Mouse (Mus musculus) myocyte (in vitro differentiated cells): ENCODE data around the gene Trim7. TPM values are rescaled to one million over a fixed set of nuclear protein-coding genes. Genes with fewer than 3 reads are reported as not detected.

Experiments used
- H3K27me3 ChIP-seq: one replicate; pipeline ENCODE4 v1.6.1; 2011; ENCODE audit not compliant: control insufficient read depth, insufficient read depth, insufficient read length
- H3K36me3 ChIP-seq: one replicate; pipeline ENCODE4 v1.6.1; 2011; ENCODE audit not compliant: control insufficient read depth, insufficient read depth
- H3K4me2 ChIP-seq: one replicate; pipeline ENCODE4 v1.6.1; 2011; ENCODE audit warnings: low read depth, control low read depth
- H3K4me3 ChIP-seq: one replicate; pipeline ENCODE4 v1.5.1; 2011; ENCODE audit warnings: mild to moderate bottlenecking, control low read depth, moderate library complexity
- H3K79me2 ChIP-seq: one replicate; pipeline ENCODE4 v1.6.1; 2011; ENCODE audit not compliant: control insufficient read depth, insufficient read depth
- H3ac ChIP-seq: one replicate; pipeline ENCODE4 v1.6.1; 2011; ENCODE audit not compliant: control insufficient read depth, insufficient read length
- CEBPB ChIP-seq: IDR thresholded peaks from 2 replicates; pipeline ENCODE4 v1.6.1; 2011; ENCODE audit warnings: mild to moderate bottlenecking, moderate library complexity; ENCODE audit not compliant: poor library complexity, insufficient read depth, severe bottlenecking
- E2F4 ChIP-seq: IDR thresholded peaks from one replicate; pipeline ENCODE4 v1.6.1; 2011; ENCODE audit warnings: mild to moderate bottlenecking, control low read depth, moderate library complexity; ENCODE audit not compliant: insufficient read depth
- MAX ChIP-seq: IDR thresholded peaks from one replicate; pipeline ENCODE4 v1.6.1; 2011; ENCODE audit warnings: low read depth, mild to moderate bottlenecking, control low read depth
- MYOD1 ChIP-seq, 3 experiments: IDR thresholded peaks; one replicate each; pipeline ENCODE4 v1.6.1; 2011; ENCODE audit warnings: control low read depth in 2 of 3, low read depth in 2 of 3, mild to moderate bottlenecking in 2 of 3, moderate library complexity in 1 of 3; ENCODE audit not compliant: insufficient read length in 2 of 3, control insufficient read depth in 1 of 3
- MYOG ChIP-seq, 3 experiments: IDR thresholded peaks; one replicate each; pipeline ENCODE4 v1.6.1; 2011; ENCODE audit warnings: control low read depth in 2 of 3, low read depth in 2 of 3, mild to moderate bottlenecking in 2 of 3; ENCODE audit not compliant: insufficient read length in 2 of 3, control insufficient read depth in 1 of 3, insufficient read depth in 1 of 3
- POLR2A ChIP-seq: IDR thresholded peaks from one replicate; pipeline ENCODE4 v1.6.1; 2011; ENCODE audit warnings: low read depth, mild to moderate bottlenecking, control low read depth, moderate library complexity; ENCODE audit not compliant: insufficient read length
- POLR2AphosphoS2 ChIP-seq: IDR thresholded peaks from one replicate; pipeline ENCODE4 v1.6.1; 2011; ENCODE audit warnings: low read depth, control low read depth; ENCODE audit not compliant: insufficient read length
- REST ChIP-seq: IDR thresholded peaks from one replicate; pipeline ENCODE4 v1.6.1; 2011; ENCODE audit warnings: mild to moderate bottlenecking, control low read depth, moderate library complexity; ENCODE audit not compliant: insufficient read depth, insufficient read length
- SRF ChIP-seq: IDR thresholded peaks from one replicate; pipeline ENCODE4 v1.6.1; 2011; ENCODE audit warnings: low read depth; ENCODE audit not compliant: control insufficient read depth, insufficient read length
- TCF12 ChIP-seq: IDR thresholded peaks from one replicate; pipeline ENCODE4 v1.6.1; 2011; ENCODE audit warnings: mild to moderate bottlenecking, control low read depth; ENCODE audit not compliant: poor library complexity, insufficient read depth, severe bottlenecking
- TCF3 ChIP-seq: IDR thresholded peaks from one replicate; pipeline ENCODE4 v1.6.1; 2011; ENCODE audit warnings: low read depth, control low read depth; ENCODE audit not compliant: insufficient read length
- USF1 ChIP-seq: IDR thresholded peaks from one replicate; pipeline ENCODE4 v1.6.1; 2011; ENCODE audit warnings: low read depth, mild to moderate bottlenecking, control low read depth, moderate library complexity
- polyA plus RNA-seq: library from polyadenylated mRNA; unstranded; fragments of >200 nt; fragmentation: generic; extraction: Trizol; gene quantifications from one replicate; pipeline ENCODE4 v1.2.1, GENCODE M21; 2012; ENCODE audit warnings: missing spikeins

The Trim7 gene
- polyA plus RNA-seq, 1 experiment = 5.4 TPM

GRCm38 (mm10) chr11:48793184-48793583 lies 32.8 kb upstream of the Trim7 start:
- Histone ChIP-seq H3ac (no peak overlapping the region), H3K4me2 (no peak overlapping the region), H3K27me3 (no peaks in the 10 kb centered on the region), H3K4me3 (no peak overlapping the region), H3K79me2 (peaks cover under 1% of the 10 kb centered on the region), H3K36me3 (no peaks in the 10 kb centered on the region)
- no peak for TF ChIP-seq SRF
- no peak for TF ChIP-seq REST
- no peak for TF ChIP-seq MAX
- no peak for TF ChIP-seq POLR2A
- TF ChIP-seq CEBPB = no peak
- TF ChIP-seq POLR2AphosphoS2 = no peak
- TF ChIP-seq MYOG (IDR thresholded peaks at IDR 0.05; ENCODE audit: control insufficient read depth in 1 of 3, insufficient read depth in 1 of 3, insufficient read length in 2 of 3, low read depth in 2 of 3) = no peak
- TF ChIP-seq E2F4 = no peak
- no peak for TF ChIP-seq USF1
- TF ChIP-seq TCF3 = no peak
- no peak for TF ChIP-seq TCF12
- TF ChIP-seq MYOD1 (IDR thresholded peaks at IDR 0.05; ENCODE audit: control insufficient read depth in 1 of 3, insufficient read length in 2 of 3, low read depth in 2 of 3) = no peak

GRCm38 (mm10) chr11:48795221-48795620 lies 30.7 kb upstream of the Trim7 start:
- Histone ChIP-seq H3K4me2 (no peak overlapping the region), H3K4me3 (no peak overlapping the region), H3ac (no peak overlapping the region), H3K36me3 (no peaks in the 10 kb centered on the region), H3K79me2 (peaks cover 13% of the 10 kb centered on the region), H3K27me3 (no peaks in the 10 kb centered on the region)
- TF ChIP-seq MYOD1 (IDR thresholded peaks at IDR 0.05; ENCODE audit: control insufficient read depth in 1 of 3, insufficient read length in 2 of 3, low read depth in 2 of 3) (no peak), CEBPB (no peak), USF1 (no peak), POLR2A (no peak), TCF12 (no peak), E2F4 (no peak), REST (no peak), POLR2AphosphoS2 (no peak), MYOG (IDR thresholded peaks at IDR 0.05; ENCODE audit: control insufficient read depth in 1 of 3, insufficient read depth in 1 of 3, insufficient read length in 2 of 3, low read depth in 2 of 3) (no peak), SRF (no peak), TCF3 (no peak), MAX (no peak)

GRCm38 (mm10) chr11:48796290-48796689 lies 29.6 kb upstream of the Trim7 start:
- peaks cover 24% of the 10 kb centered on the region for H3K79me2 ChIP-seq
- TF ChIP-seq POLR2AphosphoS2 = no peak
- TF ChIP-seq CEBPB = no peak
- TF ChIP-seq TCF12 = no peak
- no peak for TF ChIP-seq USF1
- TF ChIP-seq TCF3 = no peak
- TF ChIP-seq SRF = no peak
- TF ChIP-seq MAX = no peak
- no peak for TF ChIP-seq MYOG (IDR thresholded peaks at IDR 0.05; ENCODE audit: control insufficient read depth in 1 of 3, insufficient read depth in 1 of 3, insufficient read length in 2 of 3, low read depth in 2 of 3)
- no peak overlapping the region for H3ac ChIP-seq
- peaks cover 3% of the 10 kb centered on the region for H3K36me3 ChIP-seq
- H3K27me3 ChIP-seq = no peaks in the 10 kb centered on the region
- H3K4me2 ChIP-seq = no peak overlapping the region
- no peak overlapping the region for H3K4me3 ChIP-seq

- no peaks in the 10 kb centered on the region for H3K27me3 ChIP-seq
- TF ChIP-seq USF1 (no peak), POLR2A (no peak), MAX (no peak), TCF3 (no peak), E2F4 (no peak), SRF (no peak), CEBPB (no peak), TCF12 (no peak), MYOG (IDR thresholded peaks at IDR 0.05; ENCODE audit: control insufficient read depth in 1 of 3, insufficient read depth in 1 of 3, insufficient read length in 2 of 3, low read depth in 2 of 3) (no peak), POLR2AphosphoS2 (no peak)
- peaks cover 33% of the 10 kb centered on the region for H3K79me2 ChIP-seq
- peaks cover 13% of the 10 kb centered on the region for H3K36me3 ChIP-seq
- no peak overlapping the region for H3ac ChIP-seq
- no peak overlapping the region for H3K4me2 ChIP-seq
- H3K4me3 ChIP-seq = no peak overlapping the region
Measured at GRCm38 (mm10) chr11:48797287-48797686, 28.7 kb upstream of the Trim7 start.

GRCm38 (mm10) chr11:48798308-48798707 lies 27.6 kb upstream of the Trim7 start:
- Histone ChIP-seq H3ac (no peak overlapping the region), H3K79me2 (peaks cover 44% of the 10 kb centered on the region), H3K4me2 (peak overlapping the region; percentile 99), H3K4me3 (peak overlapping the region; percentile 89), H3K36me3 (peaks cover 23% of the 10 kb centered on the region), H3K27me3 (no peaks in the 10 kb centered on the region)
- TF ChIP-seq USF1 (no peak), CEBPB (no peak), REST (no peak), MYOD1 (IDR thresholded peaks at IDR 0.05; ENCODE audit: control insufficient read depth in 1 of 3, insufficient read length in 2 of 3, low read depth in 2 of 3) (no peak), POLR2AphosphoS2 (no peak), SRF (no peak)
